Mouse (Mus musculus): ENCODE data around the gene Txn1. TPM values are rescaled to one million over a fixed set of nuclear protein-coding genes. Genes with fewer than 3 reads are reported as not detected.

Txn1 gene
- polyA plus RNA-seq, 1 experiment: 145 TPM

DNA sequence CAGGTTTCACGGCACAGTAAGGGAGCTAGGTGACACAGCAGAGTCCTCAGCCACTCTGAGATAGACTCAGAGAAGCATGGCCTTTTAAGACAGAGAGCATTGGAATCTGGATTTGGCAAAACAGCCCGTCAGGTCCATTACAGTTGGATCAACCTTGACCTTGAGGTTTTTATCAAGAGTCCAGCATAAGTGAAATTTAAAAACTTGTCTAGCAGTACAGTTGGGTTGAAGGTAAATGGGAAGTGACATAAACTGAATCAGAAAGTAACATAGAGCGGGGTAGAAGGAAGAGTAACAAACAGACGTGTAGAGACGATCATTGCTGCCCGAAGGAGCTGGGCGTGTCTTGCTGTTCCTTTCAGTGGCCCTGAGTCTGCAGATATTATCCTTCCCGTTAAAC lies 2.8 kb upstream of the Txn1 start:
- no peak for DNase-seq
- TF ChIP-seq POLR2A (IDR thresholded peaks at IDR 0.05; ENCODE audit: borderline replicate concordance, extremely low read depth, low read depth, low read length) (no peak), CTCF (IDR thresholded peaks at IDR 0.05; ENCODE audit: insufficient read depth, low read length) (no peak)
- Histone ChIP-seq H3K4me3 (replicated peaks; ENCODE audit: extremely low read depth, low read depth, low read length) (no peak overlapping the region), H3K4me1 (ENCODE audit: control insufficient read depth, insufficient read depth, low read length) (peaks cover 12% of the 10 kb centered on the region)
- WGBS: 90% methylated on average over 8 of the region's 8 CpGs

DNA sequence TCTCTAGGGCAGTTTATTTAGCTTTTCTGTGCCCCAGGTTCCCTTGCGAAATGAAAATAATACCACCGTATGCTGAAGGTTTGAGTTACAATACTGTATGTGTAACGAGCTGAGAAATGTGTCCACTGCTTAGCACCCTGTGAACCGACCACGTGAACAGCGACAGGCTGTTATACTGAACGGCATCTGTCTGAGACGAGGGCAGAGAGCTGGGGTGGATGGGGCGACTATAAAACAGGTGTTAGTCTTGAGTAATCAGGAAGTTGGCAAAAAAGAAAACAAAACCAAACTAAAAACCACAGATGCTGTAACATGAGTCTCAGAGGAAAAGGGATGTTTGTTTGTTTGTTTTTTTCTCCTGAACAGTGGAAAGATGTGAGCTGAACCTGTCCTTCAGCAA lies 1.9 kb upstream of the Txn1 start:
- 59% methylated on average over 9 of the region's 9 CpGs for WGBS
- peaks cover 12% of the 10 kb centered on the region for H3K4me1 ChIP-seq (ENCODE audit: control insufficient read depth, insufficient read depth, low read length)
- no peak for TF ChIP-seq CTCF (IDR thresholded peaks at IDR 0.05; ENCODE audit: insufficient read depth, low read length)
- no peak overlapping the region for H3K4me3 ChIP-seq (replicated peaks; ENCODE audit: extremely low read depth, low read depth, low read length)
- DNase-seq: no peak

DNA sequence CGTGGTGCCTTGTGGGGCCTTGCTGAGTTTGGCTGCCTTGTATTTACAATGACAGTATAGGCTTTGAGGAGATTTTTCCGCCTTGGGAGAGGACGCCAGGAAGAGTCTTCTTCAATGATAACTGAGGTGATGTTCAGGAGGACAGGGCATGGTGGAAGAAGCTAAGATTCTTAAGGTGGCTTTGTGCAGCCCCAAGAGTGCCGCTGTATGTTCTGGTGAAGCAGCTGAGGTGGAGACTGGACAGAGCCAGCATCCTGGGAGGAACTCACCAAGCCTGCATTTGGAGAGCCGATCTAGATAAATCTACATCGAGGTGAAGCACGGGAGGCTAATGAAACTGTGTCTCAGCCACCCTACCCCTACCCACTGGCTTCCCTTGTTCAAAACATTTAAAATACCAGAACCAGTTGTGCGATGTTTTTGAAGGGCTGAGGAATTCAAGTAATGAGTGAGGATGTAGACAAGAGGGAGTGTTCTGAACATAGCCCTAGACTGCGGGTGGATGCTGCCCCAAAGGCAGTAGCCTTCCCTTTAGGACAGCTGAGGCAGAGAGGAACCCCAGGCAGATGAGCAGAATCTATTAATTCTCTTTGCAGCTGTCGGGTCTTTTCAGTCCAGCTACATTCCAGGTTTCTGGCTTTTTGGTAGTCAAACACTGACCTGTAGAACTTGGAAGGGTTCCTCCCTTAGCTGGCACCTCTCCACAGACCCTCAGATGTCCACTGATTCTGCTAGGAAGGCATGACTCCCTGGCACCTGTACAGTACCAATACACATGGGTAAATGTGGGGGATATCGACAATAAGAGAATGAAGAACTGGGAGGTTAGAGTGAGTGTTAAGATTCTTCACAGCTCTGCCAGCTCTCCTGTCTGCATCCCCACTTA lies 1.2 kb upstream of the Txn1 start:
- WGBS: 34% methylated on average over 11 of the region's 11 CpGs
- no peak for DNase-seq
- peak overlapping the region; percentile 66 for H3K4me3 ChIP-seq (replicated peaks; ENCODE audit: extremely low read depth, low read depth, low read length)
- TF ChIP-seq CTCF (IDR thresholded peaks at IDR 0.05; ENCODE audit: insufficient read depth, low read length): no peak
- no peak for TF ChIP-seq POLR2A (IDR thresholded peaks at IDR 0.05; ENCODE audit: borderline replicate concordance, extremely low read depth, low read depth, low read length)
- peaks cover 12% of the 10 kb centered on the region for H3K4me1 ChIP-seq (ENCODE audit: control insufficient read depth, insufficient read depth, low read length)

DNA sequence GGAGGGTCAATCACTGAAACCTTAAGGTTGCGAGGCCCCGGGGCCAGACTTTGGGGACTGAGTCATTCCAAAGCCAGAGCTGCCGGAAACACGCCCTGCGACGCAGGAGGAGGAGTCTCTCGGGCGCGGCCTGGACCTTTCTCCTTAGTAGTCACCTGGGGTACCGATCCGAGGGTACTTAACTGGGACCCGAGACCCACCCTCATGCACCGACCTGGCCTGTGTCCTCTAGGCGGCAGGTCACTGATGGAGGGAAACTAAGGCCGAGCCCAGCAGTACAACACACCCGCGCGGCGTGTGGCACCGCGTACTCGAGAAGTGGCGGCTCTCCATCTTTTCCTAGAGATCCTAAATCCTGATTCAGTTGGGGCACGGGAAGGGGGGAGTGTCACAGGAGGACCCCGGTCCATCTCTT lies 660 bp downstream of the Txn1 start:
- TF ChIP-seq CTCF (IDR thresholded peaks at IDR 0.05; ENCODE audit: insufficient read depth, low read length) (no peak), POLR2A (IDR thresholded peaks at IDR 0.05; ENCODE audit: borderline replicate concordance, extremely low read depth, low read depth, low read length) (peak; percentile 37; the same call in 1 of the 2 replicates)
- Histone ChIP-seq H3K4me1 (ENCODE audit: control insufficient read depth, insufficient read depth, low read length) (peaks cover 12% of the 10 kb centered on the region), H3K4me3 (replicated peaks; ENCODE audit: extremely low read depth, low read depth, low read length) (peak overlapping the region; percentile 96)
- peak; percentile 75 for DNase-seq
- under 1% methylated on average over 25 of the region's 25 CpGs for WGBS

DNA sequence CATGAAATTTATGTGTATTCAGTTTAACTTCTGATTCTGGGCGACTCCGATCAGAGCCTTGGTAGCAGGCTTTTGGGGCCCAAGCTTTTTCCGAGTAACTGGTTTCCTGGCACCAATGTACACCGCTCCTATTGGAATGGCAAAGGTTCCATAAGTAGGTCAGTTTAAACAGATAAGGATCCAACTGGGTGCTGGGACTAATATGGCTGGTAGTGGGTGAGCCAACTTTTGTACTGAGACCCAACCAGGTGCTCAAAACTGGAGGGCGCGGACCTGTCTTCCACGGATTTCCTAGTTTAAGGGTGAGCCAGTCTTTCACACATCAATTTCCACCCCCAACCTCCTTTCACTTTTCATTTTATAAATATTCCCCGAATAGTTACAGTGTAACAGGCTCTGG lies 1.2 kb downstream of the Txn1 start:
- WGBS: 52% methylated on average over 8 of the region's 8 CpGs
- Histone ChIP-seq H3K4me1 (ENCODE audit: control insufficient read depth, insufficient read depth, low read length) (peaks cover 12% of the 10 kb centered on the region), H3K4me3 (replicated peaks; ENCODE audit: extremely low read depth, low read depth, low read length) (peak overlapping the region; percentile 96)
- no peak for TF ChIP-seq POLR2A (IDR thresholded peaks at IDR 0.05; ENCODE audit: borderline replicate concordance, extremely low read depth, low read depth, low read length)
- no peak for TF ChIP-seq CTCF (IDR thresholded peaks at IDR 0.05; ENCODE audit: insufficient read depth, low read length)
- no peak for DNase-seq

DNA sequence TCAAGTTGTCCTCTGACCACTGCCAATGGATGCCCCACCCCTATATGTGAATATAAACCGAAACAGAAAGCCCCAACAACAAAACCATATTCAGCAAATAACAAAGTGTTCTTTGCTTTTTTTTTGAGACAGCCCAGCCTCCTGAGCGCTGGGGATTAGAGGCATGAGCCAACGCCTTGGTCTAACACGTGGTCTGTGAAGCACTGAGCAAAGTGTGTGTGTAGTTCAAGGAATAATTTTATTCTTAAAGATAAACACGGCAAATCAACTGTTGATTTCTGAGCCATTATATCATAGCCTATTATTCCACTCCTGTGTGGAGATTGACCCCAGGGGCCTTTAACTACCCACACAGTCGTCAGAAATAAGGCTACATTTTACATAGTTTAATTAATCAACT lies 1.6 kb downstream of the Txn1 start:
- no peak for TF ChIP-seq CTCF (IDR thresholded peaks at IDR 0.05; ENCODE audit: insufficient read depth, low read length)
- no peak for DNase-seq
- Histone ChIP-seq H3K4me1 (ENCODE audit: control insufficient read depth, insufficient read depth, low read length) (peaks cover 12% of the 10 kb centered on the region), H3K4me3 (replicated peaks; ENCODE audit: extremely low read depth, low read depth, low read length) (no peak overlapping the region)
- 32% methylated on average over 6 of the region's 6 CpGs for WGBS

DNA sequence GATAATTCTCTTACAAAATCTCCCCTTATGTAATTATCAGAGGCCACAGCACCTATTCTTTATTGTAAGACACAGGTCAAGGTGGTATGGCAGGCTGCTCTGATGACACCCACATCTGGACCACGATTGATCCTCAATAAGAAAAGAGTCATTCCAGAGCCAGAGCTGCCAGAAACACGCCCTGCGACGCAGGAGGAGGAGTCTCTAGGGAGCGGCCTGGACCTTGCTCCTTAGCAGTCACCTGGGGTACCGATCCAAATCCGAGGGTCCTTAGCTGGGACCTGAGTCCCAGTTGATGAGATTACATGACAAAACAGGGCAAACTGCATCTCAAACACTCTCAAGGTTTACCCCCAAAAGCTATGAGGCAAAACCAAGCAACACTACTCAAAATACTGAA lies 2.4 kb downstream of the Txn1 start:
- no peak for DNase-seq
- no peak overlapping the region for H3K4me3 ChIP-seq (replicated peaks; ENCODE audit: extremely low read depth, low read depth, low read length)
- 91% methylated on average over 7 of the region's 7 CpGs for WGBS
- peaks cover 12% of the 10 kb centered on the region for H3K4me1 ChIP-seq (ENCODE audit: control insufficient read depth, insufficient read depth, low read length)
- no peak for TF ChIP-seq CTCF (IDR thresholded peaks at IDR 0.05; ENCODE audit: insufficient read depth, low read length)
- TF ChIP-seq POLR2A (IDR thresholded peaks at IDR 0.05; ENCODE audit: borderline replicate concordance, extremely low read depth, low read depth, low read length): no peak

DNA sequence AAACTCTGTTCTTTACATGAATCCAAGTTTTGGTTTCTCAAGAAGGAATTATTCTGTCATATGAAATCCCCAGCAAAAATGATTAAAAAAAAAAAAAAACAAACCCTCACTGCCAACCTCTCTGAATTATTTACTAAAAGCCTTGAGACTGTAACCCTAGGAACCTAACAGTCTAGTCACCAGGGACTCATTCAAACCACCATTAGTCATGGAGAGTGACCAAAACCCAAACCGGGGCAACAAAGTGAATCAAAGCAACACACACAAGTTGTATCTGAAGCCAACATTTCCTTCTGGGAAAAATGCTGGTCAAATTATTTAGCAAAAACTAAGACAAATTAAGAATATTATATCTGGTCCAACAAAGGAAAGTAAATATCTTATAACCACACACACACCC lies 3.3 kb downstream of the Txn1 start:
- no peak for TF ChIP-seq POLR2A (IDR thresholded peaks at IDR 0.05; ENCODE audit: borderline replicate concordance, extremely low read depth, low read depth, low read length)
- no peak for TF ChIP-seq CTCF (IDR thresholded peaks at IDR 0.05; ENCODE audit: insufficient read depth, low read length)
- no peak for DNase-seq
- WGBS: 61% methylated on average over 1 of the region's 1 CpGs
- Histone ChIP-seq H3K4me3 (replicated peaks; ENCODE audit: extremely low read depth, low read depth, low read length) (no peak overlapping the region), H3K4me1 (ENCODE audit: control insufficient read depth, insufficient read depth, low read length) (peaks cover 11% of the 10 kb centered on the region)

DNA sequence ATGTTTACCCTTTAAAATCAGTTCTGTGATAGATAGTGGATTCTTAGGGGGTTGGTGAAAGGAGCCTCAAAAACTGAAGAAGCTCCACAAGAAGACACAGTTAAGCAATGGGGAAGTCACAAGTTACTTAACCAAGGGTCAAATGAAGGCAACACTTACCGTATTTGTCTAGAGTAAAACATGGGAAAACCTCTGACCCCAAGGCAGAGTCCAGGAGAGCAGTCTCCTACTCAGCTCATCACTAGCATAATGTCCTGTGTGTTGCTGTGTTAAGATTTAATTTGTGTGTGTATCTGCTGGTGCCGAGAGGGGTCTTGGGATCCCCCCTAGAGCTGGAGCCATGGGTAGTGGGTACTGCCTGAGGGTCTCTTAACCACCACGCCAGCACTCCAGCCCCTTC lies 3.8 kb downstream of the Txn1 start:
- WGBS: 79% methylated on average over 3 of the region's 3 CpGs
- Histone ChIP-seq H3K4me1 (ENCODE audit: control insufficient read depth, insufficient read depth, low read length) (peaks cover 10% of the 10 kb centered on the region), H3K4me3 (replicated peaks; ENCODE audit: extremely low read depth, low read depth, low read length) (no peak overlapping the region)
- no peak for TF ChIP-seq POLR2A (IDR thresholded peaks at IDR 0.05; ENCODE audit: borderline replicate concordance, extremely low read depth, low read depth, low read length)
- TF ChIP-seq CTCF (IDR thresholded peaks at IDR 0.05; ENCODE audit: insufficient read depth, low read length): no peak
- DNase-seq: no peak

DNA sequence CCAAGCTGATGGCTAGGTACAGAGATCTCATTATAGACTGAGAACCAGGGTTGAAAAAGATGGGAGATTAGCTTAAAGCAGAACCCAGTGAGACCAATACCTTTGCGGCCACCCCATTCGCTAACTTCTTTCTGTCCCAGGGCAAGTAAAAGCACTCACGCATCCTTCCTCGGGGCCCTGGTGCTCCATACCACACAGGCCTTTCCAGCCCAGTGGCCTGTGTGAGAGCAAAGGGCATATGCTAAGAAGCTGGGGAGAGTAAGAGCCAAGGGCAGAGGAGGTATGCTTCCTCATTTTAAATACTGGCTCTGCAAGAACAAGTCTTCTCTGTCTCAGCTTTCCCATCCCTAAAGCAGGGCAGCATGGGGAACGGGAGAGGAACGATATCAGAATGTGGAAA lies 6.3 kb downstream of the Txn1 start:
- DNase-seq: no peak
- TF ChIP-seq POLR2A (IDR thresholded peaks at IDR 0.05; ENCODE audit: borderline replicate concordance, extremely low read depth, low read depth, low read length): no peak
- no peak for TF ChIP-seq CTCF (IDR thresholded peaks at IDR 0.05; ENCODE audit: insufficient read depth, low read length)
- H3K4me1 ChIP-seq (ENCODE audit: control insufficient read depth, insufficient read depth, low read length): peaks cover 5% of the 10 kb centered on the region; the same call in 1 of the 2 replicates
- no peak overlapping the region for H3K4me3 ChIP-seq (replicated peaks; ENCODE audit: extremely low read depth, low read depth, low read length)
- WGBS: 89% methylated on average over 6 of the region's 6 CpGs

Measured in lung, adult 2 months (tissue).